Mouse (Mus musculus) c-Kit-positive CD71-positive TER-119-negative erythroid progenitor cells, embryonic 14.5 days (primary cell): Measurements from ENCODE around the gene Adam19.
A peak's percentile ranks its signal among the peaks of the same experiment; 100 is the strongest.

Experiments used
- DNase-seq: peaks from one replicate; pipeline ENCODE4 v3.0.0-alpha.2; 2013; ENCODE audit warnings: low read depth

The Adam19 gene

GRCm38 (mm10) chr11:46107046-46107445 is 51.3 kb downstream of the Adam19 start:
- no peak for DNase-seq

GRCm38 (mm10) chr11:46109206-46109605 is 53.4 kb downstream of the Adam19 start:
- DNase-seq, result no peak

- no peak for DNase-seq
Measured at GRCm38 (mm10) chr11:46110156-46110944, 54.6 kb downstream of the Adam19 start.

- no peak for DNase-seq
Measured at GRCm38 (mm10) chr11:46110945-46111287, 55.1 kb downstream of the Adam19 start.

GRCm38 (mm10) chr11:46113211-46113610 is 57.4 kb downstream of the Adam19 start:
- no peak for DNase-seq

- no peak for DNase-seq
Measured at GRCm38 (mm10) chr11:46114221-46114620, 58.4 kb downstream of the Adam19 start.

GRCm38 (mm10) chr11:46115011-46115410 is 59.2 kb downstream of the Adam19 start:
- DNase-seq, result no peak

- no peak for DNase-seq
Measured at GRCm38 (mm10) chr11:46115411-46116173, 59.8 kb downstream of the Adam19 start.

GRCm38 (mm10) chr11:46116510-46116909 is 60.7 kb downstream of the Adam19 start:
- DNase-seq, result no peak

- no peak for DNase-seq
Measured at GRCm38 (mm10) chr11:46119624-46120023, 63.8 kb downstream of the Adam19 start.

GRCm38 (mm10) chr11:46120084-46120483 is 64.3 kb downstream of the Adam19 start:
- DNase-seq, result no peak

- DNase-seq, result no peak
Measured at GRCm38 (mm10) chr11:46121666-46122065, 65.9 kb downstream of the Adam19 start.

GRCm38 (mm10) chr11:46122875-46123274 is 67.1 kb downstream of the Adam19 start:
- no peak for DNase-seq

- no peak for DNase-seq
Measured at GRCm38 (mm10) chr11:46123328-46123866, 67.6 kb downstream of the Adam19 start.

GRCm38 (mm10) chr11:46125093-46125834 is 69.5 kb downstream of the Adam19 start:
- no peak for DNase-seq

GRCm38 (mm10) chr11:46125835-46126229 is 70.0 kb downstream of the Adam19 start:
- DNase-seq, result no peak

- DNase-seq, result no peak
Measured at GRCm38 (mm10) chr11:46126317-46126716, 70.5 kb downstream of the Adam19 start.

- no peak for DNase-seq
Measured at GRCm38 (mm10) chr11:46126827-46127410, 71.1 kb downstream of the Adam19 start.

- no peak for DNase-seq
Measured at GRCm38 (mm10) chr11:46127621-46128547, 72.1 kb downstream of the Adam19 start.

GRCm38 (mm10) chr11:46128548-46128945 is 72.8 kb downstream of the Adam19 start:
- DNase-seq, result peak; percentile 31
